Mouse (Mus musculus) left cerebral cortex, postnatal 4 days (tissue): ENCODE measurements around the gene Nfkbil1. TPM values are rescaled to one million over a fixed set of nuclear protein-coding genes. Genes with fewer than 3 reads are reported as not detected.

Source experiments
- DNase-seq: peaks from one replicate; pipeline ENCODE4 v3.0.0-alpha.2; 2022
- intact Hi-C: fragments of 180-260 bp; cut with DNase I; formaldehyde crosslinking; loops from one replicate; pipeline ENCODE4 v1.15.1; 2025
- total RNA-seq, 2 experiments: library from RNA; stranded (reverse); gene quantifications; 2 replicates each; pipeline ENCODE4 v1.2.3; 2021

Gene Nfkbil1
- total RNA-seq, 2 experiments from 2014 or later: 14.7 to 14.8 TPM

GRCm38 (mm10) chr17:35210593-35210992 lies 25.0 kb downstream of the Nfkbil1 start:
- intact Hi-C loops: no loop called here
- DNase-seq: no peak

- intact Hi-C loops: no loop called here
- DNase-seq: no peak
Observed at GRCm38 (mm10) chr17:35209785-35210535, 25.6 kb downstream of the Nfkbil1 start.

- DNase-seq: no peak
Observed at GRCm38 (mm10) chr17:35205380-35205769, 30.2 kb downstream of the Nfkbil1 start.

GRCm38 (mm10) chr17:35204494-35205379 lies 30.9 kb downstream of the Nfkbil1 start, which contains the start of gene Lta:
Lta (minus strand) TSS chr17:35205351.
- no peak for DNase-seq
- intact Hi-C loops: no loop called here

More at GRCm38 (mm10) chr17:35205380-35205769, 30.2 kb downstream of the Nfkbil1 start:
- intact Hi-C loops: no loop called here

- intact Hi-C loops: no loop called here
Observed at GRCm38 (mm10) chr17:35202442-35202841, 33.1 kb downstream of the Nfkbil1 start.

GRCm38 (mm10) chr17:35201787-35202186 lies 33.8 kb downstream of the Nfkbil1 start, which contains the start of gene Tnf:
Tnf (minus strand) TSS chr17:35202007.
- intact Hi-C loops: no loop called here
- no peak for DNase-seq

More at GRCm38 (mm10) chr17:35202442-35202841, 33.1 kb downstream of the Nfkbil1 start:
- DNase-seq: no peak

- DNase-seq: no peak
- intact Hi-C loops: no loop called here
Observed at GRCm38 (mm10) chr17:35201128-35201527, 34.5 kb downstream of the Nfkbil1 start.

- intact Hi-C loops: no loop called here
- DNase-seq: no peak
Observed at GRCm38 (mm10) chr17:35200398-35200797, 35.2 kb downstream of the Nfkbil1 start.

GRCm38 (mm10) chr17:35198946-35199345 lies 36.6 kb downstream of the Nfkbil1 start:
- intact Hi-C loops: no loop called here
- no peak for DNase-seq

- no peak for DNase-seq
- intact Hi-C loops: no loop called here
Observed at GRCm38 (mm10) chr17:35198029-35198428, 37.6 kb downstream of the Nfkbil1 start.

GRCm38 (mm10) chr17:35197126-35197525 lies 38.5 kb downstream of the Nfkbil1 start:
- no peak for DNase-seq
- intact Hi-C loops: no loop called here

- intact Hi-C loops: no loop called here
- no peak for DNase-seq
Observed at GRCm38 (mm10) chr17:35196321-35196641, 39.3 kb downstream of the Nfkbil1 start.

- DNase-seq: peak; percentile 78
- intact Hi-C loops: loop anchor here (2.0 kb wide), 1 partner anchor 29 kb away; no protein-coding TSS in a partner anchor
Observed at GRCm38 (mm10) chr17:35195631-35196320, 39.8 kb downstream of the Nfkbil1 start.

GRCm38 (mm10) chr17:35194844-35195630 lies 40.6 kb downstream of the Nfkbil1 start:
- intact Hi-C loops: loop anchor here (2.0 kb wide), 1 partner anchor 28 kb away; no protein-coding TSS in a partner anchor
- DNase-seq: no peak

- no peak for DNase-seq
- intact Hi-C loops: loop anchor here (2.0 kb wide), 1 partner anchor 27 kb away; no protein-coding TSS in a partner anchor
Observed at GRCm38 (mm10) chr17:35193881-35194843, 41.4 kb downstream of the Nfkbil1 start, which contains the start of gene Ltb. Ltb (plus strand) TSS chr17:35194439.

- intact Hi-C loops: no loop called here
- no peak for DNase-seq
Observed at GRCm38 (mm10) chr17:35192924-35193323, 42.7 kb downstream of the Nfkbil1 start.

GRCm38 (mm10) chr17:35191723-35192122 lies 43.9 kb downstream of the Nfkbil1 start:
- DNase-seq: no peak
- intact Hi-C loops: no loop called here

GRCm38 (mm10) chr17:35190096-35190495 lies 45.5 kb downstream of the Nfkbil1 start:
- intact Hi-C loops: no loop called here

GRCm38 (mm10) chr17:35189186-35189585 lies 46.4 kb downstream of the Nfkbil1 start:
- no peak for DNase-seq
- intact Hi-C loops: no loop called here

More at GRCm38 (mm10) chr17:35190096-35190495, 45.5 kb downstream of the Nfkbil1 start:
- no peak for DNase-seq
